Mouse (Mus musculus) ES-Bruce4 (cell line): ENCODE measurements at regions not wholly inside any gene's neighbourhood (a gene's known extent, or its start where the extent isn't known, plus 50 kb on each side); places are given as distances from the start of the nearest gene placed in this dataset.

Experiments
- CTCF ChIP-seq: IDR thresholded peaks from one replicate; pipeline ENCODE4 v1.8.1; 2011; ENCODE audit warnings: low read depth, low read length
- EP300 ChIP-seq: IDR thresholded peaks from 2 replicates; pipeline ENCODE4 v1.6.1; 2011; ENCODE audit warnings: low read depth, low read length; ENCODE audit not compliant: insufficient read depth

GRCm38 (mm10) chr2:103871522-103872276 is 74.2 kb upstream of the Caprin1 start:
- TF ChIP-seq EP300 (no peak), CTCF (peak; percentile 83)
